In genomic region chr7:124171992-124172391, GRCm38 (mm10) we compare ENCODE assay signal across 19 mouse cellular contexts.
A peak's percentile ranks its signal among the peaks of the same experiment; 100 is the strongest.
DNase-seq lines count a peak whose midpoint lies in the region; ATAC-seq and TF ChIP-seq lines count a peak whose summit lies in the region.
"Had no signal": no experiment of that assay in that cellular context is flagged by ENCODE, and none has a peak within 500 bp of the region (broad histone marks: within the 10 kb centered on the region; RNA-seq: fewer than 3 reads in every experiment).

No protein-coding gene starts in this region.

- no peaks in the 10 kb centered on the region for H3K27me3 ChIP-seq in hindbrain, embryonic 11.5 days (ENCODE audit: control insufficient read depth, insufficient read depth, low read length)
- H3K27me3 ChIP-seq: embryonic facial prominence, embryonic 12.5 days; limb, embryonic 12.5 days; midbrain, embryonic 12.5 days had no signal

- H3K4me3 ChIP-seq in hindbrain, embryonic 11.5 days (ENCODE audit: low read depth, low read length): no peak overlapping the region
- H3K4me3 ChIP-seq: embryonic facial prominence, embryonic 12.5 days; gastrocnemius, adult 2 months; layer of hippocampus, adult 2 months; limb, embryonic 12.5 days; midbrain, embryonic 12.5 days had no signal

- H3K9me3 ChIP-seq in hindbrain, embryonic 11.5 days (ENCODE audit: control insufficient read depth, low read length): no peaks in the 10 kb centered on the region
- H3K9me3 ChIP-seq: embryonic facial prominence, embryonic 12.5 days; limb, embryonic 12.5 days had no signal

- DNase-seq in cerebellum, postnatal 14 days: peak; percentile 40 to 66
- DNase-seq in cerebellum, adult 11-12 months: no peak
- peak; percentile 33 for DNase-seq in layer of hippocampus, adult 11-12 months (ENCODE audit: low spot score)
- no peak for DNase-seq in layer of hippocampus, adult 9-10 months (ENCODE audit: low spot score)
- peak; percentile 59 for DNase-seq in brain, embryonic 14.5 days (ENCODE audit: low read depth)
- DNase-seq in layer of hippocampus, adult 8-10 months (ENCODE audit: low spot score in 2 of 2): peak; percentile 15 to 26
- no peak for DNase-seq in hindbrain, embryonic 11.5 days (ENCODE audit: low spot score)
- DNase-seq in spleen, postnatal 4 days (ENCODE audit: low spot score in 2 of 2): no peak
- DNase-seq: adrenal gland, postnatal 25 days; cerebellum, postnatal 36 days; gastrocnemius, adult 2 months; heart, adult 18-20 months; lung, adult 2 months; lung, postnatal 4 days; thymus, adult 18-20 months had no signal

- TF ChIP-seq CTCF in brain, embryonic 14.5 days (IDR thresholded peaks at IDR 0.05; ENCODE audit: borderline replicate concordance, extremely low read depth, insufficient read depth, insufficient read length): no peak

- no peak overlapping the region for H3K27ac ChIP-seq in hindbrain, embryonic 11.5 days (ENCODE audit: low read depth, low read length)
- H3K27ac ChIP-seq: embryonic facial prominence, embryonic 12.5 days; gastrocnemius, adult 2 months; limb, embryonic 12.5 days; midbrain, embryonic 12.5 days had no signal

- H3K4me2 ChIP-seq in hindbrain, embryonic 11.5 days (replicated peaks; ENCODE audit: low read depth, low read length): no peak overlapping the region
- H3K4me2 ChIP-seq: embryonic facial prominence, embryonic 12.5 days; limb, embryonic 12.5 days; midbrain, embryonic 12.5 days had no signal

- TF ChIP-seq POLR2A in brain, embryonic 14.5 days (IDR thresholded peaks at IDR 0.05; ENCODE audit: borderline replicate concordance, extremely low read depth, insufficient read depth, insufficient read length, poor library complexity, severe bottlenecking): no peak

- no peaks in the 10 kb centered on the region for H3K36me3 ChIP-seq in hindbrain, embryonic 11.5 days (ENCODE audit: control insufficient read depth, insufficient read depth, low read length)
- H3K36me3 ChIP-seq: embryonic facial prominence, embryonic 12.5 days; limb, embryonic 12.5 days; midbrain, embryonic 12.5 days had no signal

- H3K4me1 ChIP-seq in hindbrain, embryonic 11.5 days (replicated peaks; ENCODE audit: control insufficient read depth, insufficient read depth, low read length): no peaks in the 10 kb centered on the region
- H3K4me1 ChIP-seq: embryonic facial prominence, embryonic 12.5 days; limb, embryonic 12.5 days; midbrain, embryonic 12.5 days had no signal

- no peak for ATAC-seq in hindbrain, embryonic 11.5 days (ENCODE audit: low FRiP score)

- H3K9ac ChIP-seq in hindbrain, embryonic 11.5 days (ENCODE audit: low read depth, low read length): no peak overlapping the region
- H3K9ac ChIP-seq: embryonic facial prominence, embryonic 12.5 days; limb, embryonic 12.5 days; midbrain, embryonic 12.5 days had no signal

Comparison
In these comparisons a context has a peak if more than half of its experiments do, and no peak if none do; other contexts are left out.
1. DNase-seq: peak in cerebellum, postnatal 14 days (2 of 2), layer of hippocampus, adult 11-12 months (single experiment), brain, embryonic 14.5 days (single experiment) and layer of hippocampus, adult 8-10 months (2 of 2); none in cerebellum, adult 11-12 months (single experiment), layer of hippocampus, adult 9-10 months (single experiment), hindbrain, embryonic 11.5 days (single experiment) and spleen, postnatal 4 days (0 of 2).